Mouse (Mus musculus): ENCODE measurements around the gene Il1r2.

GRCm38 (mm10) chr1:40081041-40081440 lies 7.2 kb downstream of the Il1r2 start:
- TF ChIP-seq CTCF (IDR thresholded peaks at IDR 0.05; ENCODE audit: borderline replicate concordance, extremely low read depth, insufficient read depth, insufficient read length) (no peak), POLR2A (IDR thresholded peaks at IDR 0.05; ENCODE audit: borderline replicate concordance, extremely low read depth, insufficient read depth, insufficient read length, poor library complexity, severe bottlenecking) (no peak)
